Mouse (Mus musculus): ENCODE data around the gene Rnf144a. TPM values are rescaled to one million over a fixed set of nuclear protein-coding genes. Genes with fewer than 3 reads are reported as not detected.
"Not testable (repeated sequence)": the region's sequence is repeated elsewhere in the genome, so short reads cannot be mapped to it uniquely, and the experiment has no call there.

Gene Rnf144a
- polyA plus RNA-seq, 1 experiment from 2014 or later, result 21.6 TPM

DNA sequence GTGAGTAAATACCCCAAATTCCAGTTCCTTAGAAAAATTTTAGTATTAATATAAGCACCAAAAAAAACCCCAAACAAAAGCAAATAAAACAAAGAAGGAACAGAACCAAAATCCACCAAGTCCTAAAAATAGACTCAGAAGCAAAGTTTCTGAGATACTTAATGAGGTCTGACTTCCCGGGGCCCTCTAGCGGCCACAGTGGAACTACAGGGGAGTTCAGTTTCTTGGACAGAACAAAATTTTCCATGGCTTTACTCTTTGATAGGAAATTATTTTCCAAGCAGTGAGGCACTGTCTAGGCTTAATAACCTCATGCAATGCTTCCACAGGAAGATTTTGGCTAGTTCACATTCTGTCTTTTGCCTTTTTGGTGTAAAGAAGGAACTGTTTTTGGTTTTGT is 29.0 kb upstream of the Rnf144a start:
- no peak for ATAC-seq
- Histone ChIP-seq H3K27ac (ENCODE audit: low read depth, low read length) (no peak overlapping the region), H3K27me3 (replicated peaks; ENCODE audit: control insufficient read depth, insufficient read depth, low read length) (no peaks in the 10 kb centered on the region), H3K4me2 (ENCODE audit: low read length) (no peak overlapping the region), H3K9ac (ENCODE audit: low read depth, low read length) (no peak overlapping the region), H3K4me1 (ENCODE audit: control insufficient read depth, insufficient read depth, low read depth, low read length) (no peaks in the 10 kb centered on the region), H3K9me3 (ENCODE audit: control insufficient read depth, low read length) (no peaks in the 10 kb centered on the region), H3K4me3 (ENCODE audit: low read length) (no peak overlapping the region), H3K36me3 (ENCODE audit: control insufficient read depth, insufficient read depth, low read length) (no peaks in the 10 kb centered on the region)
- WGBS, result 3% methylated on average over 2 of the region's 2 CpGs

DNA sequence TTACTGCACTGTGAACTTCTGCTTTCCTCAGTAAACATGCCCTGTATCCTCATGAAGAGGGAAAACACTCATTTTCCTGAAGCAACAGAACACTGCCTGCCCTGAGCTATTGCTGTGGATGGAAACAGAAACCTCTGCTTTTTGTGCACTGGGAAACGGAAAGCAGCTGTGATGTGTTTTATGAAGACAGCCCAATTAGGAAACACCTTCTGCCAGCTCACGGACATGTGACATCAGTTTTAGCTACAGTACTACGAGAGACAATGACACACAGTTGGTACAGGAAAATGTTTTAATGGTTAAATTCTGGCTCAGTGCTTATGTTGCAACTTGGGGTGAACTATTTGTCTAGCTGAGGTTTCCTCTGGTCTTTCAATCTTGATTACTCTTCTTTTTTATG is 24.3 kb upstream of the Rnf144a start:
- Histone ChIP-seq H3K9ac (ENCODE audit: low read depth, low read length) (no peak overlapping the region), H3K4me2 (ENCODE audit: low read length) (no peak overlapping the region), H3K27ac (ENCODE audit: low read depth, low read length) (no peak overlapping the region), H3K9me3 (ENCODE audit: control insufficient read depth, low read length) (no peaks in the 10 kb centered on the region), H3K27me3 (replicated peaks; ENCODE audit: control insufficient read depth, insufficient read depth, low read length) (no peaks in the 10 kb centered on the region), H3K36me3 (ENCODE audit: control insufficient read depth, insufficient read depth, low read length) (no peaks in the 10 kb centered on the region), H3K4me1 (ENCODE audit: control insufficient read depth, insufficient read depth, low read depth, low read length) (no peaks in the 10 kb centered on the region), H3K4me3 (ENCODE audit: low read length) (no peak overlapping the region)
- 74% methylated on average over 3 of the region's 3 CpGs for WGBS
- ATAC-seq, result no peak

DNA sequence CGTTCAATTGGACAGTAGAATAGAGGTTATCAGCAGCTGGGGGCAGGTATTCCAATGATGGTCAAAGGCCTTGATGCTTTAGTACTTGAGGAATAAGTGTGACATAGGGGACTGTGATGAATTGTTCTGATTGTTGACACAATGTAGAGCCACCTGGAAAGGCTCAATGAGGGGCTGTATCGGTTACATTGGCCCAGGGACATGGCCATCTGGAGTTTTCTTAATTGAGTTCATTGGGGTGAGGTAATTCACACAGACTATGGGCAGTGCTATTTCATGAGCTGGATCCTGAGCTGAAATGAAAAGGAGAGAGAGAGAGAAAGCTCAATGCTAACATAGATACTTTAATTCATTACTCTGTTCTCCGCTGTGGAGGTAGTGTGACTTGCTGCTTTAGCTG is 22.9 kb upstream of the Rnf144a start:
- Histone ChIP-seq H3K36me3 (ENCODE audit: control insufficient read depth, insufficient read depth, low read length) (no peaks in the 10 kb centered on the region), H3K27me3 (replicated peaks; ENCODE audit: control insufficient read depth, insufficient read depth, low read length) (no peaks in the 10 kb centered on the region), H3K4me1 (ENCODE audit: control insufficient read depth, insufficient read depth, low read depth, low read length) (no peaks in the 10 kb centered on the region), H3K4me2 (ENCODE audit: low read length) (no peak overlapping the region), H3K27ac (ENCODE audit: low read depth, low read length) (no peak overlapping the region), H3K9ac (ENCODE audit: low read depth, low read length) (no peak overlapping the region), H3K4me3 (ENCODE audit: low read length) (no peak overlapping the region), H3K9me3 (ENCODE audit: control insufficient read depth, low read length) (no peaks in the 10 kb centered on the region)
- 74% methylated on average over 3 of the region's 3 CpGs for WGBS
- ATAC-seq, result peak; percentile 42; the same call in 1 of the 2 replicates

DNA sequence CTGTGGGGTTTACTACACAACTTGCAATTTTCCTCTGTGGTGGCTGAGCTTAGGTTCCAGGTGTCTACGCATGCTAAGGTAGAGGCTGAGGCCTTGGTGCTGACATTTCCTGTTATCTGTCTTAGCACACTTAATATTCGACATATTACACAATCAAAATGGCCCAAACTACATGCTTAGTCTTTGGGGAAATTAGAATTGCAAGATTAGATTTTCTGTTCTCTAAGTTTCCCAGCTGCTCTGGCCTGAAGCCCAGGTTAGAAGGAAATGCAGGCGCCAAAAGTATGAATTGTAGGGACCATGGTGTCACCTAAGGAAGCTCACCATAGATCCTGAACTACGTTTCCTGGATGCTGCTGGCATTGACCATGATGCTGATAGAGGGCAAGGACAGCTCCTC is 21.3 kb upstream of the Rnf144a start:
- Histone ChIP-seq H3K27me3 (replicated peaks; ENCODE audit: control insufficient read depth, insufficient read depth, low read length) (no peaks in the 10 kb centered on the region), H3K4me3 (ENCODE audit: low read length) (no peak overlapping the region), H3K4me1 (ENCODE audit: control insufficient read depth, insufficient read depth, low read depth, low read length) (no peaks in the 10 kb centered on the region), H3K27ac (ENCODE audit: low read depth, low read length) (no peak overlapping the region), H3K9me3 (ENCODE audit: control insufficient read depth, low read length) (no peaks in the 10 kb centered on the region), H3K4me2 (ENCODE audit: low read length) (no peak overlapping the region), H3K9ac (ENCODE audit: low read depth, low read length) (no peak overlapping the region), H3K36me3 (ENCODE audit: control insufficient read depth, insufficient read depth, low read length) (no peaks in the 10 kb centered on the region)
- no peak for ATAC-seq
- WGBS, result 77% methylated on average over 4 of the region's 4 CpGs

GRCm38 (mm10) chr12:26428771-26429170 is 13.7 kb upstream of the Rnf144a start:
- not testable (repeated sequence) for H3K4me2 ChIP-seq (ENCODE audit: low read length); ATAC-seq; H3K27ac ChIP-seq (ENCODE audit: low read depth, low read length); H3K27me3 ChIP-seq (replicated peaks; ENCODE audit: control insufficient read depth, insufficient read depth, low read length); H3K4me3 ChIP-seq (ENCODE audit: low read length); H3K4me1 ChIP-seq (ENCODE audit: control insufficient read depth, insufficient read depth, low read depth, low read length); H3K9me3 ChIP-seq (ENCODE audit: control insufficient read depth, low read length); H3K9ac ChIP-seq (ENCODE audit: low read depth, low read length); H3K36me3 ChIP-seq (ENCODE audit: control insufficient read depth, insufficient read depth, low read length)
- WGBS, result 98% methylated on average over 2 of the region's 2 CpGs

- H3K4me2 ChIP-seq (ENCODE audit: low read length), result no peak overlapping the region
- 98% methylated on average over 2 of the region's 2 CpGs for WGBS
- no peaks in the 10 kb centered on the region for H3K4me1 ChIP-seq (ENCODE audit: control insufficient read depth, insufficient read depth, low read depth, low read length)
- H3K27me3 ChIP-seq (replicated peaks; ENCODE audit: control insufficient read depth, insufficient read depth, low read length), result no peaks in the 10 kb centered on the region
- no peak overlapping the region for H3K27ac ChIP-seq (ENCODE audit: low read depth, low read length)
- H3K36me3 ChIP-seq (ENCODE audit: control insufficient read depth, insufficient read depth, low read length), result no peaks in the 10 kb centered on the region
- ATAC-seq, result no peak
- H3K9ac ChIP-seq (ENCODE audit: low read depth, low read length), result no peak overlapping the region
- H3K9me3 ChIP-seq (ENCODE audit: control insufficient read depth, low read length), result no peaks in the 10 kb centered on the region
- H3K4me3 ChIP-seq (ENCODE audit: low read length), result no peak overlapping the region
These were observed 9.8 kb upstream of the Rnf144a start for GRCm38 (mm10) chr12:26424841-26425240.

GRCm38 (mm10) chr12:26418322-26418721 is 3.3 kb upstream of the Rnf144a start:
- H3K4me3 ChIP-seq (ENCODE audit: low read length), result no peak overlapping the region
- no peaks in the 10 kb centered on the region for H3K36me3 ChIP-seq (ENCODE audit: control insufficient read depth, insufficient read depth, low read length)
- H3K9ac ChIP-seq (ENCODE audit: low read depth, low read length), result no peak overlapping the region
- no peaks in the 10 kb centered on the region for H3K9me3 ChIP-seq (ENCODE audit: control insufficient read depth, low read length)
- 85% methylated on average over 4 of the region's 4 CpGs for WGBS
- no peak overlapping the region for H3K4me2 ChIP-seq (ENCODE audit: low read length)
- H3K27ac ChIP-seq (ENCODE audit: low read depth, low read length), result no peak overlapping the region
- peaks cover 12% of the 10 kb centered on the region for H3K4me1 ChIP-seq (ENCODE audit: control insufficient read depth, insufficient read depth, low read depth, low read length)
- no peaks in the 10 kb centered on the region for H3K27me3 ChIP-seq (replicated peaks; ENCODE audit: control insufficient read depth, insufficient read depth, low read length)
- ATAC-seq, result no peak

GRCm38 (mm10) chr12:26416636-26417295 is 1.7 kb upstream of the Rnf144a start:
- no peak overlapping the region for H3K9ac ChIP-seq (ENCODE audit: low read depth, low read length)
- no peaks in the 10 kb centered on the region for H3K9me3 ChIP-seq (ENCODE audit: control insufficient read depth, low read length)
- no peak overlapping the region for H3K4me2 ChIP-seq (ENCODE audit: low read length)
- peaks cover 26% of the 10 kb centered on the region for H3K4me1 ChIP-seq (ENCODE audit: control insufficient read depth, insufficient read depth, low read depth, low read length)
- no peak overlapping the region for H3K4me3 ChIP-seq (ENCODE audit: low read length)
- no peaks in the 10 kb centered on the region for H3K36me3 ChIP-seq (ENCODE audit: control insufficient read depth, insufficient read depth, low read length)
- WGBS, result 69% methylated on average over 7 of the region's 7 CpGs
- no peak overlapping the region for H3K27ac ChIP-seq (ENCODE audit: low read depth, low read length)
- no peak for ATAC-seq
- H3K27me3 ChIP-seq (replicated peaks; ENCODE audit: control insufficient read depth, insufficient read depth, low read length), result no peaks in the 10 kb centered on the region

GRCm38 (mm10) chr12:26414451-26415103 is 477 bp downstream of the Rnf144a start:
- WGBS, result under 1% methylated on average over 49 of the region's 64 CpGs
- peak; percentile 86 for ATAC-seq
- peak overlapping the region; percentile 82 for H3K27ac ChIP-seq (ENCODE audit: low read depth, low read length)

More at GRCm38 (mm10) chr12:26414451-26415103, 477 bp downstream of the Rnf144a start:
- H3K27me3 ChIP-seq (replicated peaks; ENCODE audit: control insufficient read depth, insufficient read depth, low read length), result no peaks in the 10 kb centered on the region
- H3K4me2 ChIP-seq (ENCODE audit: low read length), result peak overlapping the region; percentile 71
- H3K4me1 ChIP-seq (ENCODE audit: control insufficient read depth, insufficient read depth, low read depth, low read length), result peaks cover 27% of the 10 kb centered on the region
- no peaks in the 10 kb centered on the region for H3K9me3 ChIP-seq (ENCODE audit: control insufficient read depth, low read length)
- peak overlapping the region; percentile 99 for H3K9ac ChIP-seq (ENCODE audit: low read depth, low read length)
- peak overlapping the region; percentile 87 for H3K4me3 ChIP-seq (ENCODE audit: low read length)
- H3K36me3 ChIP-seq (ENCODE audit: control insufficient read depth, insufficient read depth, low read length), result no peaks in the 10 kb centered on the region

Measured in hindbrain, embryonic 16.5 days (tissue).